Mouse (Mus musculus): ENCODE results near the gene Adm. TPM values are rescaled to one million over a fixed set of nuclear protein-coding genes. Genes with fewer than 3 reads are reported as not detected.
"Not testable (repeated sequence)": the region's sequence is repeated elsewhere in the genome, so short reads cannot be mapped to it uniquely, and the experiment has no call there.

Adm gene
- 1.6 and 1.8 TPM in 2 replicates for polyA plus RNA-seq (2014; fragmentation: Nextera tagmentation; extraction: Ambion mirVana)

- ATAC-seq: no peak
- H3K9me3 ChIP-seq (replicated peaks; ENCODE audit: control insufficient read depth, low read length): no peaks in the 10 kb centered on the region
- peaks cover 21% of the 10 kb centered on the region for H3K4me1 ChIP-seq (ENCODE audit: control insufficient read depth, insufficient read depth, low read length)
- H3K27ac ChIP-seq (ENCODE audit: low read depth, low read length): no peak within 1 kb of the TSS
- peak within 1 kb of the TSS; percentile 35 for H3K4me3 ChIP-seq (ENCODE audit: low read depth, low read length)
- H3K27me3 ChIP-seq (replicated peaks; ENCODE audit: control insufficient read depth, insufficient read depth, low read length): peaks cover 56% of the 10 kb centered on the region
- H3K4me2 ChIP-seq (ENCODE audit: low read length): peak within 1 kb of the TSS; percentile 76
- peak; percentile 67 for DNase-seq (ENCODE audit: low spot score)
- WGBS: under 1% methylated on average over 30 of the region's 30 CpGs
- peak within 1 kb of the TSS; percentile 59 for H3K9ac ChIP-seq (ENCODE audit: low read length)
- H3K36me3 ChIP-seq (ENCODE audit: control insufficient read depth, insufficient read depth, low read length): no peaks in the 10 kb centered on the region
Observed at GRCm38 (mm10) chr7:110627486-110628272, at the start of gene Adm. Gene Adm, plus strand, starts transcription at chr7:110627661.

- H3K9ac ChIP-seq (ENCODE audit: low read length): no peak overlapping the region
- no peak overlapping the region for H3K27ac ChIP-seq (ENCODE audit: low read depth, low read length)
- 94% methylated on average over 3 of the region's 3 CpGs for WGBS
- ATAC-seq: no peak
- H3K4me1 ChIP-seq (ENCODE audit: control insufficient read depth, insufficient read depth, low read length): 0 out of 2 replicates have a peak, but pooled peaks cover 2% of the 10 kb centered on the region
- no peaks in the 10 kb centered on the region for H3K27me3 ChIP-seq (replicated peaks; ENCODE audit: control insufficient read depth, insufficient read depth, low read length)
- no peak overlapping the region for H3K4me2 ChIP-seq (ENCODE audit: low read length)
- no peak overlapping the region for H3K4me3 ChIP-seq (ENCODE audit: low read depth, low read length)
- H3K9me3 ChIP-seq (replicated peaks; ENCODE audit: control insufficient read depth, low read length): no peaks in the 10 kb centered on the region
- no peak for DNase-seq (ENCODE audit: low spot score)
- H3K36me3 ChIP-seq (ENCODE audit: control insufficient read depth, insufficient read depth, low read length): no peaks in the 10 kb centered on the region
Observed at GRCm38 (mm10) chr7:110583705-110584104, 43.8 kb upstream of the Adm start.

- no peak for ATAC-seq
- 87% methylated on average over 2 of the region's 2 CpGs for WGBS
- DNase-seq (ENCODE audit: low spot score): no peak
Observed at GRCm38 (mm10) chr7:110584159-110584558, 43.3 kb upstream of the Adm start.

GRCm38 (mm10) chr7:110585250-110585649, 42.2 kb upstream of the Adm start:
- no peaks in the 10 kb centered on the region for H3K27me3 ChIP-seq (replicated peaks; ENCODE audit: control insufficient read depth, insufficient read depth, low read length)
- no peak overlapping the region for H3K4me3 ChIP-seq (ENCODE audit: low read depth, low read length)
- ATAC-seq (no peak), DNase-seq (ENCODE audit: low spot score) (no peak)
- no peak overlapping the region for H3K4me2 ChIP-seq (ENCODE audit: low read length)
- no peaks in the 10 kb centered on the region for H3K9me3 ChIP-seq (replicated peaks; ENCODE audit: control insufficient read depth, low read length)
- H3K9ac ChIP-seq (ENCODE audit: low read length): no peak overlapping the region
- 0 out of 2 replicates have a peak, but pooled peaks cover 2% of the 10 kb centered on the region for H3K4me1 ChIP-seq (ENCODE audit: control insufficient read depth, insufficient read depth, low read length)
- H3K36me3 ChIP-seq (ENCODE audit: control insufficient read depth, insufficient read depth, low read length): no peaks in the 10 kb centered on the region
- no peak overlapping the region for H3K27ac ChIP-seq (ENCODE audit: low read depth, low read length)
- 80% methylated on average over 2 of the region's 2 CpGs for WGBS

More at GRCm38 (mm10) chr7:110584159-110584558, 43.3 kb upstream of the Adm start:
- Histone ChIP-seq H3K9me3 (replicated peaks; ENCODE audit: control insufficient read depth, low read length) (no peaks in the 10 kb centered on the region), H3K4me3 (ENCODE audit: low read depth, low read length) (no peak overlapping the region), H3K4me2 (ENCODE audit: low read length) (no peak overlapping the region), H3K27ac (ENCODE audit: low read depth, low read length) (no peak overlapping the region), H3K4me1 (ENCODE audit: control insufficient read depth, insufficient read depth, low read length) (0 out of 2 replicates have a peak, but pooled peaks cover 2% of the 10 kb centered on the region), H3K9ac (ENCODE audit: low read length) (no peak overlapping the region), H3K36me3 (ENCODE audit: control insufficient read depth, insufficient read depth, low read length) (no peaks in the 10 kb centered on the region), H3K27me3 (replicated peaks; ENCODE audit: control insufficient read depth, insufficient read depth, low read length) (no peaks in the 10 kb centered on the region)

GRCm38 (mm10) chr7:110587721-110588120, 39.7 kb upstream of the Adm start:
- DNase-seq (ENCODE audit: low spot score): no peak
- H3K9me3 ChIP-seq (replicated peaks; ENCODE audit: control insufficient read depth, low read length): no peaks in the 10 kb centered on the region
- no peak overlapping the region for H3K9ac ChIP-seq (ENCODE audit: low read length)

GRCm38 (mm10) chr7:110593991-110594390, 33.5 kb upstream of the Adm start:
- not testable (repeated sequence) for H3K27me3 ChIP-seq (replicated peaks; ENCODE audit: control insufficient read depth, insufficient read depth, low read length); H3K4me1 ChIP-seq (ENCODE audit: control insufficient read depth, insufficient read depth, low read length); H3K4me2 ChIP-seq (ENCODE audit: low read length); H3K4me3 ChIP-seq (ENCODE audit: low read depth, low read length); H3K27ac ChIP-seq (ENCODE audit: low read depth, low read length); ATAC-seq; H3K9ac ChIP-seq (ENCODE audit: low read length); DNase-seq (ENCODE audit: low spot score); H3K9me3 ChIP-seq (replicated peaks; ENCODE audit: control insufficient read depth, low read length); H3K36me3 ChIP-seq (ENCODE audit: control insufficient read depth, insufficient read depth, low read length)
- 94% methylated on average over 3 of the region's 3 CpGs for WGBS

More at GRCm38 (mm10) chr7:110587721-110588120, 39.7 kb upstream of the Adm start:
- Histone ChIP-seq H3K4me3 (ENCODE audit: low read depth, low read length) (no peak overlapping the region), H3K4me1 (ENCODE audit: control insufficient read depth, insufficient read depth, low read length) (0 out of 2 replicates have a peak, but pooled peaks cover 2% of the 10 kb centered on the region), H3K4me2 (ENCODE audit: low read length) (no peak overlapping the region), H3K27ac (ENCODE audit: low read depth, low read length) (no peak overlapping the region), H3K36me3 (ENCODE audit: control insufficient read depth, insufficient read depth, low read length) (no peaks in the 10 kb centered on the region), H3K27me3 (replicated peaks; ENCODE audit: control insufficient read depth, insufficient read depth, low read length) (no peaks in the 10 kb centered on the region)
- ATAC-seq: no peak
- 92% methylated on average over 1 of the region's 1 CpGs for WGBS

- H3K4me2 ChIP-seq (ENCODE audit: low read length): no peak overlapping the region
- WGBS: 86% methylated on average over 1 of the region's 1 CpGs
- no peak overlapping the region for H3K27ac ChIP-seq (ENCODE audit: low read depth, low read length)
- no peak overlapping the region for H3K4me3 ChIP-seq (ENCODE audit: low read depth, low read length)
- no peak for DNase-seq (ENCODE audit: low spot score)
- H3K4me1 ChIP-seq (ENCODE audit: control insufficient read depth, insufficient read depth, low read length): no peaks in the 10 kb centered on the region
- H3K9ac ChIP-seq (ENCODE audit: low read length): no peak overlapping the region
- no peaks in the 10 kb centered on the region for H3K36me3 ChIP-seq (ENCODE audit: control insufficient read depth, insufficient read depth, low read length)
- H3K27me3 ChIP-seq (replicated peaks; ENCODE audit: control insufficient read depth, insufficient read depth, low read length): no peaks in the 10 kb centered on the region
- ATAC-seq: no peak
- no peaks in the 10 kb centered on the region for H3K9me3 ChIP-seq (replicated peaks; ENCODE audit: control insufficient read depth, low read length)
Observed at GRCm38 (mm10) chr7:110597141-110597540, 30.3 kb upstream of the Adm start.

GRCm38 (mm10) chr7:110605476-110605875, 22.0 kb upstream of the Adm start:
- Histone ChIP-seq H3K4me1 (ENCODE audit: control insufficient read depth, insufficient read depth, low read length) (no peaks in the 10 kb centered on the region), H3K27me3 (replicated peaks; ENCODE audit: control insufficient read depth, insufficient read depth, low read length) (no peaks in the 10 kb centered on the region), H3K4me2 (ENCODE audit: low read length) (no peak overlapping the region), H3K4me3 (ENCODE audit: low read depth, low read length) (no peak overlapping the region), H3K9me3 (replicated peaks; ENCODE audit: control insufficient read depth, low read length) (no peaks in the 10 kb centered on the region), H3K9ac (ENCODE audit: low read length) (no peak overlapping the region), H3K36me3 (ENCODE audit: control insufficient read depth, insufficient read depth, low read length) (no peaks in the 10 kb centered on the region), H3K27ac (ENCODE audit: low read depth, low read length) (no peak overlapping the region)
- WGBS: 79% methylated on average over 4 of the region's 4 CpGs
- no peak for ATAC-seq
- DNase-seq (ENCODE audit: low spot score): no peak

GRCm38 (mm10) chr7:110606906-110607305, 20.6 kb upstream of the Adm start:
- no peaks in the 10 kb centered on the region for H3K4me1 ChIP-seq (ENCODE audit: control insufficient read depth, insufficient read depth, low read length)
- H3K27me3 ChIP-seq (replicated peaks; ENCODE audit: control insufficient read depth, insufficient read depth, low read length): no peaks in the 10 kb centered on the region
- no peaks in the 10 kb centered on the region for H3K9me3 ChIP-seq (replicated peaks; ENCODE audit: control insufficient read depth, low read length)
- no peak overlapping the region for H3K4me3 ChIP-seq (ENCODE audit: low read depth, low read length)
- WGBS: 82% methylated on average over 1 of the region's 1 CpGs
- ATAC-seq: no peak
- no peak overlapping the region for H3K9ac ChIP-seq (ENCODE audit: low read length)
- no peak overlapping the region for H3K4me2 ChIP-seq (ENCODE audit: low read length)
- no peaks in the 10 kb centered on the region for H3K36me3 ChIP-seq (ENCODE audit: control insufficient read depth, insufficient read depth, low read length)
- no peak overlapping the region for H3K27ac ChIP-seq (ENCODE audit: low read depth, low read length)
- no peak for DNase-seq (ENCODE audit: low spot score)
